Mouse (Mus musculus): Measurements from ENCODE around the gene Arhgap23. TPM values are rescaled to one million over a fixed set of nuclear protein-coding genes. Genes with fewer than 3 reads are reported as not detected.
A peak's percentile ranks its signal among the peaks of the same experiment; 100 is the strongest.

Arhgap23 gene
- polyA plus RNA-seq, 1 experiment from 2014 or later: 8.4 TPM

DNA sequence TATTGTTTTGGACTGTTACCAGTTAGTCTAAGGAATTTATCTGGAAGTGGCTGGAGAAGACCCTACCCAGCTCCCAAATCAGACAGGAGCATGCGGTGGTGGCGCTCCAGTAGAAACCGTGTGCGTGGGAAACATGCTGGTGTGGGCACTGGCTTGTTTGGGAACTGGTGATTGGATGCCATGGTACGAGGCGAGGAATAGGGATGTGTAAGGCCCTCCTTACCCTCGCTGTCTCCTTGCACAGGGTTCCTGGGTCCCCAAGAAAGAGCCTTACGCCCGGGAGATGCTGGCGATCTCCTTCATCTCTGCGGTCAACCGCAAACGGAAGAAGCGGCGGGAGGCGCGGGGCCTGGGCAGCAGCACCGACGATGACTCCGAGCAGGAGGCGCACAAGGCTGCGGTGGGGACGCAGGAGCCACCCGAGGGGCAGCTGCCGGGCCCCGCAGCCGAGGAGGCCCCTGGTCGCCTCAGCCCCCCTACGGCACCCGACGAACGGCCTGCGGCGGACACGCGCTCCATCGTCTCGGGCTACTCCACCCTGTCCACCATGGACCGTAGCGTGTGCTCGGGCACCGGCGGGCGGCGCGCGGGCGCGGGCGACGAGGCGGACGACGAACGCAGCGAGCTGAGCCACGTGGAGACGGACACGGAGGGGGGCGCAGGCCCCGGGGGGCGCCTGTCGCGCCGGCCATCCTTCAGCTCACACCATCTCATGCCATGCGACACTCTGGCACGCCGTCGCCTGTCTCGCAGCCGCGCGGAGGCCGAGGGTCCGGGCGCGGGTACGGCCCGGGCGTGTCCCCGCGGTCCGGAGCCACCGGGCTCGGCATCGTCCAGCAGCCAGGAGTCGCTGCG lies 84.8 kb downstream of the Arhgap23 start, which contains the start of gene 4933428G20Rik:
TSS of gene 4933428G20Rik (minus strand) at position 476 of the 855 bp plus-strand sequence.
- 0 out of 2 replicates have a peak, but pooled peaks have one; percentile 12 for ATAC-seq (ENCODE audit: insufficient number of reproducible peaks, low FRiP score, low TSS enrichment, low read depth)
- WGBS: 28% methylated on average over 64 of the region's 88 CpGs
- H3K4me1 ChIP-seq: peaks cover 16% of the 10 kb centered on the region
- H3K36me3 ChIP-seq: peaks cover 41% of the 10 kb centered on the region
- H3K9me3 ChIP-seq: no peaks in the 10 kb centered on the region
- H3K27ac ChIP-seq: no peak within 1 kb of the TSS
- H3K27me3 ChIP-seq: peaks cover 43% of the 10 kb centered on the region
- peak within 1 kb of the TSS; percentile 18 for H3K4me3 ChIP-seq
- H3K4me2 ChIP-seq: peak within 1 kb of the TSS; percentile 28
- no peak within 1 kb of the TSS for H3K9ac ChIP-seq

DNA sequence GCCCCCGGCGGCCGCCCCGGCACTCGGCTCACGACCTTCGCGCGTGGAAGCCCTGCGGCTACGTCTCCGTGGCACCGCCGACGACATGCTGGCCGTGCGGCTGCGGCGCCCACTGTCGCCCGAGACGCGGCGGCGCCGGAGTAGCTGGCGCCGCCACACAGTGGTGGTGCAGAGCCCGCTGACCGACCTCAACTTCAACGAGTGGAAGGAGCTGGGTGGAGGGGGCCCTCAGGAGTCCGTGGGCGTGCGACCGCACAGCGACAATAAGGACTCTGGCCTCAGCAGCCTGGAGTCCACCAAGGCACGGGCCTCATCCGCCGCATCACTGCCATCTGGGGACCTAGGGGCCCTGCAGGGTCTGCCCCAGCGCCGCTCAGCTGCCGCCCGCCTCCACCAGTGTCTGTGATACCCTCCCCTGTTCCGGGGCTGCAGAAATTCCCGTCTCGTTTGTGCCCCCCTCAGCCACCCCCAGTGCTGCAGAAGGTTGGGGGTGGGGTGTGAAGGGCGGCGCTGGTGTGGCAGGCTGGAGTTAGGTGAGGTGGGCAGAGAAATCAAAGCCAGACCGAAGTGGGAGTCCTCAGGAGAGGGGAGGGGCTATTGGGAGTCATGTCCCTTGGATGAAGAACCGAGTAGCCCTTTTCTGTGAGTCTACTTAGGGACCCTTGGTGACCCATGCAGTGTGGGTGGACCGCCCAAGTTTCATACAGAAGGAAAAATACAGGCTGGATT lies 85.6 kb downstream of the Arhgap23 start:
- ATAC-seq (ENCODE audit: insufficient number of reproducible peaks, low FRiP score, low TSS enrichment, low read depth): no peak

DNA sequence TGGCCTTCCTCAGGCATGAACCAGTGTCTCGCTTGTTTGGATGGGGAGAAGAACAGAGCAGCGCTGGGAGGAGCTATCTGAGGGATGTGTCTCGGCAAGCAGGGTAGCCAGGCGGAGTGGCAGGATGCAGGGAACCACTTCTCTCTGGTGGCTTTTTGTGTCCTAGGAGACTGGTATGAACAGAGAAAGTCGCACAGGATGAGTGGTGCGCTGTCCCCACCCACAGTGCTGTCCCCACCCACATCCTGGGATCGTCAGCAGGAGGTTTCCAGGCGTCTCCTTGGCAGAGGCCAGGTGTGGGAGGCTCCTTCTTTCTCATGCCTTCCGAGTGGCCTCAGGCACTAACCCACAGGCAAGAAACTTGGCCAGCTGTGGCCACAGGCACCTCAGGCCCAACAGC lies 87.0 kb downstream of the Arhgap23 start:
- no peak overlapping the region for H3K4me3 ChIP-seq
- no peaks in the 10 kb centered on the region for H3K9me3 ChIP-seq
- H3K9ac ChIP-seq: no peak overlapping the region
- peaks cover 39% of the 10 kb centered on the region for H3K27me3 ChIP-seq
- H3K36me3 ChIP-seq: peaks cover 27% of the 10 kb centered on the region
- ATAC-seq (ENCODE audit: insufficient number of reproducible peaks, low FRiP score, low TSS enrichment, low read depth): no peak
- peaks cover 16% of the 10 kb centered on the region for H3K4me1 ChIP-seq
- no peak overlapping the region for H3K27ac ChIP-seq
- no peak overlapping the region for H3K4me2 ChIP-seq
- WGBS: 33% methylated on average over 9 of the region's 9 CpGs

More for the DNA sequence above, 85.6 kb downstream of the Arhgap23 start:
- Histone ChIP-seq H3K4me1 (peaks cover 16% of the 10 kb centered on the region), H3K4me3 (peak overlapping the region; percentile 18), H3K36me3 (peaks cover 36% of the 10 kb centered on the region), H3K27me3 (peaks cover 43% of the 10 kb centered on the region), H3K9me3 (no peaks in the 10 kb centered on the region), H3K4me2 (peak overlapping the region; percentile 28), H3K9ac (no peak overlapping the region), H3K27ac (no peak overlapping the region)
- 37% methylated on average over 51 of the region's 51 CpGs for WGBS

DNA sequence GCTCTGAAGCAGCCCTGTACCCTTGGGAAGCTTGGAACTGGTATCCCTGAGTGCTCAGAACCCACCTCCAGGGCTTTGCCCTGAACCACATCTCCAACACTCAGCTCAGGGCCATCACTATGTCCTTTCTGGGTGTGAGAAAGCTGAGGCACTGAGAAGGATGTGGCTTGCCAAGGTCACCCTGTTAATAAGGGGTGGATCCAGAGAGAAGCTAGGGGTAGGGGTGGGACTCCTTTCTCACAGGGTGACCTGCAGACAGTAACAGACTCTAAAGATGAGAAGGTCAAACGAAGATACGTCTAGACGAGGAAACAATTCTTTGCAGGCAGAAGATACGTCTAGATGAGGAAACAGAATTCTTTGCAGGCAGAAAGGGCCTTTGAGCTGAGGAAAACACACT lies 87.5 kb downstream of the Arhgap23 start:
- WGBS: 85% methylated on average over 4 of the region's 4 CpGs
- no peak overlapping the region for H3K4me3 ChIP-seq
- ATAC-seq (ENCODE audit: insufficient number of reproducible peaks, low FRiP score, low TSS enrichment, low read depth): no peak
- no peak overlapping the region for H3K9ac ChIP-seq
- H3K27ac ChIP-seq: no peak overlapping the region
- peaks cover 34% of the 10 kb centered on the region for H3K27me3 ChIP-seq
- H3K4me1 ChIP-seq: peaks cover 16% of the 10 kb centered on the region
- peaks cover 23% of the 10 kb centered on the region for H3K36me3 ChIP-seq
- no peak overlapping the region for H3K4me2 ChIP-seq
- H3K9me3 ChIP-seq: no peaks in the 10 kb centered on the region

DNA sequence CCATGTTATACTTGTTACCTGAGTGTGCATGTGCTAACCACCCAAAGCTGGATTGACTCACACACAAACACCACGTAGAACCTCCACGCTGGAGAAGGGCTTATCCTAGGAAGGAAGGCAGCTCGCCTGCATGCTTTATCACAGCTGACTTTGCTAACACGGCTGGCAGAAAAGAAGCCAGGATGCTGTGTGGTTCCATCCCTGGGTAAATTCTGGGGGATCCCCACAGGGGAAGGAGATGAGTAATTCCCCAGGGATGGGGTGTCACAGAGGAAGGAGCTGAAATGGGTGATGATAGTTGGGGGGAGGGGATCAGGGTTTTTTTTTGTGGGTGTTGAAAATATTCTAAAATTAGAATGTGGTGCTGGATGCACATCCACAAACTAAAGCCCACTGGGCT lies 90.5 kb downstream of the Arhgap23 start:
- Histone ChIP-seq H3K9me3 (no peaks in the 10 kb centered on the region), H3K27me3 (peaks cover 6% of the 10 kb centered on the region), H3K4me3 (no peak overlapping the region), H3K4me2 (no peak overlapping the region), H3K4me1 (peaks cover 9% of the 10 kb centered on the region), H3K36me3 (peaks cover 10% of the 10 kb centered on the region), H3K9ac (no peak overlapping the region), H3K27ac (no peak overlapping the region)
- 67% methylated on average over 4 of the region's 4 CpGs for WGBS
- ATAC-seq (ENCODE audit: insufficient number of reproducible peaks, low FRiP score, low TSS enrichment, low read depth): no peak

DNA sequence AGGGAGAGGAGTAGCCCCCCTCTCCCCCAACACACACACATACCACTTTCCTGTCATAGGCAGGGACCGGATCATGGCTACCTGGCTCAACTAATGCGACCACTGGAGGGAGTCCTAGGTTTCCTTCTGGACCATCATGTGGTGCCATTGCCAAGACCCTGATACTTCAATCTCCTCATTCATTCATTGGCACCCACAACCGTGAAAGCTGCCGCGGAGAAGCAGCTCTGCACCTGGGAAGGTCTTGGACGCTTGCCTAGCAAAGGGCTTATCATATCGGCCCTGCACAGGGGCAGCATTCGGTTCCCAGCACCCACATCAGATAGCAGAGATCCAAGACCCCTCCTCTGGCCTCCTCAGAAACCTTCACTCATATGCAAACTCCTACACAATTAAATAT lies 91.0 kb downstream of the Arhgap23 start:
- H3K4me2 ChIP-seq: no peak overlapping the region
- no peak for ATAC-seq (ENCODE audit: insufficient number of reproducible peaks, low FRiP score, low TSS enrichment, low read depth)
- H3K36me3 ChIP-seq: peaks cover 4% of the 10 kb centered on the region; the same call in 1 of the 2 replicates
- peaks cover under 1% of the 10 kb centered on the region; the same call in 1 of the 2 replicates for H3K27me3 ChIP-seq
- peaks cover 8% of the 10 kb centered on the region; the same call in 1 of the 2 replicates for H3K4me1 ChIP-seq
- H3K4me3 ChIP-seq: no peak overlapping the region
- no peak overlapping the region for H3K9ac ChIP-seq
- no peaks in the 10 kb centered on the region for H3K9me3 ChIP-seq
- H3K27ac ChIP-seq: no peak overlapping the region
- 49% methylated on average over 8 of the region's 8 CpGs for WGBS

DNA sequence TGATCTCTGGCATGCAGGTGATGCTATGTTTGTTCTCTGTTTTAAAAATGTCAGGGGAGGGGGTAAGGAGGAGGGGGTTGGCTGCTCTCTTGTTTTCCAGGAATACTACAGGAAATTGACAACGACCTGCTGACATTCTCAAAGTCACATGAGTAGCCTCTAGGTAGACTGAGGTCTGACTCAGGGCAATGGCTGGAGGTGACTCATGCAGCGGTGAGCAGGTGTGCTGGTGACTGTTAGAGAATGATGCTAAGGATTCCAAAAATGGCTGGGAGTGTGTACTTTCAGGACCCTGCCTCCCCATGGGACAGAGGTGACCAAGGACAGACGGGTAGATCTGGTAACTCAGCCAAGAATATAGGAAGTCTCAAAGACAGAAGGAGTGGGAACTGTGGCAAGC lies 92.9 kb downstream of the Arhgap23 start:
- H3K27ac ChIP-seq: no peak overlapping the region
- H3K27me3 ChIP-seq: no peaks in the 10 kb centered on the region
- peaks cover 14% of the 10 kb centered on the region for H3K4me1 ChIP-seq
- no peaks in the 10 kb centered on the region for H3K36me3 ChIP-seq
- no peak overlapping the region for H3K4me2 ChIP-seq
- no peak overlapping the region for H3K4me3 ChIP-seq
- no peak overlapping the region for H3K9ac ChIP-seq
- no peak for ATAC-seq (ENCODE audit: insufficient number of reproducible peaks, low FRiP score, low TSS enrichment, low read depth)
- H3K9me3 ChIP-seq: no peaks in the 10 kb centered on the region
- WGBS: 70% methylated on average over 3 of the region's 3 CpGs

DNA sequence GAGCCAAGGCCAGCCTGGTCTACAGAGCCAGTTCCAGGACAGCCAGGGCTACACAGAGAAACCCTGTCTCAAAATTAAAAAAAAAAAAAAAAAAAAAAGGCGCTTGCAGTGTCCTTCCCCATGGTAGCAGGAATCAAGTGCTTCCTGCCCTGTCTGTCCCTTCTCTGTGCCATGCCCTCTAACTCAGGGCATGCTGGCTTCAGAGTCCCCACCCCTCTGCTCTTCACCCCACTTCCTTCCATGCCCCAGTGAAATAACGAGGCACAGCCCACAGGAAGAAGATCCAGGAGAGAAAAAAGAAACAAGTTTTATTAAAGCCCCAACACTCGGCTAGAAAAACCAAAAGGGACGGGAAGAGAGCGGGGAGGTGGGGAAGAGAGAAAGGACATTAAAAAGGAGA lies 93.7 kb downstream of the Arhgap23 start:
- Histone ChIP-seq H3K9ac (no peak overlapping the region), H3K27me3 (no peaks in the 10 kb centered on the region), H3K4me3 (no peak overlapping the region), H3K36me3 (no peaks in the 10 kb centered on the region), H3K9me3 (no peaks in the 10 kb centered on the region), H3K4me1 (peaks cover 14% of the 10 kb centered on the region), H3K4me2 (no peak overlapping the region), H3K27ac (no peak overlapping the region)
- no peak for ATAC-seq (ENCODE audit: insufficient number of reproducible peaks, low FRiP score, low TSS enrichment, low read depth)
- 36% methylated on average over 5 of the region's 5 CpGs for WGBS

DNA sequence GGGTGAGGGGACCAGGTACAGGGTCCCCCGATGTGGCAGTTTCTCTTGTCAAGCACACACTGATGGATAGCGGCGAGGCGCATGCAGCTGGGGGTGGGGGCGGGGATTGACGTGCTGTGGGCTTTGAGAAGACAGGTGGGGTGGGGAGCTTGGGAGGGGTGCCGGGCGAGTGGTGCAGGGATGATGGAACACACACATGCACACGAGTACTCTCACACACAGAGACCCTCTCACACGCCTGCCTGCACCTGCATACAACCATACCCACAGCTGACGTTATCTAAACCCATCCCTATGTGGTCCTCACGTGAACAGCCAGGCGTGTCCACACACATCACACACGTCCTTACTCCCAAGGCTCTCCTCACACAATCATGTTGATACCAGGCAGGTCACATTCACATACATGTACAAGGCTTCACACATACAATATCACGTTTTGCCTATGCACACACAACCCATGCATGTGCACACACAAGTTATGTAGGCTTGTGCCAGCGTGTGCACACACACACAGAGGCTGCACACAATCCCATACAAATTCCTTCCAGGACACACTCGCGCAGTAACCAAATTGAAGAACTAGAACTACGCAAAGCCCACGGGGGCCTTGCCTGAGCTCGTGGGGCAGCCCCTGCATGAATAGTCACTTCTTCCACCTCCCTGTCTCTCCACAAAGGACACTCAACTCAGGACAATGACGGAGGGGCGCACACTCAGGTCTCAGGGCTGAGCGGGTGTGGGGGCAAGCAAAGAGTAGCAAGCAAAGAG lies 94.6 kb downstream of the Arhgap23 start:
- Histone ChIP-seq H3K4me1 (peaks cover 14% of the 10 kb centered on the region), H3K4me2 (no peak overlapping the region), H3K27me3 (no peaks in the 10 kb centered on the region), H3K9me3 (no peaks in the 10 kb centered on the region), H3K4me3 (no peak overlapping the region), H3K9ac (no peak overlapping the region), H3K27ac (no peak overlapping the region), H3K36me3 (no peaks in the 10 kb centered on the region)
- no peak for ATAC-seq (ENCODE audit: insufficient number of reproducible peaks, low FRiP score, low TSS enrichment, low read depth)
- 64% methylated on average over 24 of the region's 24 CpGs for WGBS

DNA sequence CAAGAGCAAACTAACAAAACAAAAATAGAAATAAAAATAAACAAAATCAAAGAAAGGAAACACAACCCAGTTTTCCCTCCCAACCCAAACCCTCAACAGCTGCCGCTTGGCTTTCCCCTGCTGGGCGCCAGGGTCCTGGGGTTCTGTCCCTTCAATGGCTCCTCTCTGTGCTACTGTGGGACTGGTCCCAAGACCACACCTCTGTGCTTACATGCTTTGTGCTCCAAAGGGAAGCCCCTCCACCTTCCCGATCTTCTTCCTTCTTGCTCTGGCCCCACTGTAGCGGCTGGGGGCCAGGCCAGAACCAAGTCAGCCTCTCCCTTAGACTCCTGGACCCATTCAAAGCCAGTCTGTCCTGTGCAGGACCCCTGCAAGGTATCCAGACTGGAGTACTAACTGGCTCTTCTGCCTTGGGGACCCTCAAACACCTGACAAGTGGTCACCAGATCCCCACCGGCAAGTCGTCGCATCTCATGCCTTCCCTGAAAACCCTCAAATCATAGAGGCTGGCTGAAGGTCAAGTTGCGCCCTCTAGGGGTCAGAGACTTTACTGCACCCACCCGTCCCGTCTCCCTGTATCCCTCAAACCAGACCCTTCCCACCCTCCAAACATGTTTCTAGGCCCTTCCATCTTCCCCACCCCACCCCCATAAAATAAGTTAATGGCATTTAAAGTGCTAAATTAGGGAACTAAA lies 95.8 kb downstream of the Arhgap23 start:
- no peaks in the 10 kb centered on the region for H3K9me3 ChIP-seq
- H3K4me3 ChIP-seq: no peak overlapping the region
- H3K27me3 ChIP-seq: no peaks in the 10 kb centered on the region
- H3K9ac ChIP-seq: no peak overlapping the region
- H3K36me3 ChIP-seq: no peaks in the 10 kb centered on the region
- WGBS: 31% methylated on average over 10 of the region's 10 CpGs
- no peak overlapping the region for H3K4me2 ChIP-seq
- H3K27ac ChIP-seq: peak overlapping the region; percentile 43; the same call in 1 of the 2 replicates
- no peak for ATAC-seq (ENCODE audit: insufficient number of reproducible peaks, low FRiP score, low TSS enrichment, low read depth)
- H3K4me1 ChIP-seq: peaks cover 14% of the 10 kb centered on the region

All from limb, embryonic 15.5 days (tissue).